In the genomic region with DNA sequence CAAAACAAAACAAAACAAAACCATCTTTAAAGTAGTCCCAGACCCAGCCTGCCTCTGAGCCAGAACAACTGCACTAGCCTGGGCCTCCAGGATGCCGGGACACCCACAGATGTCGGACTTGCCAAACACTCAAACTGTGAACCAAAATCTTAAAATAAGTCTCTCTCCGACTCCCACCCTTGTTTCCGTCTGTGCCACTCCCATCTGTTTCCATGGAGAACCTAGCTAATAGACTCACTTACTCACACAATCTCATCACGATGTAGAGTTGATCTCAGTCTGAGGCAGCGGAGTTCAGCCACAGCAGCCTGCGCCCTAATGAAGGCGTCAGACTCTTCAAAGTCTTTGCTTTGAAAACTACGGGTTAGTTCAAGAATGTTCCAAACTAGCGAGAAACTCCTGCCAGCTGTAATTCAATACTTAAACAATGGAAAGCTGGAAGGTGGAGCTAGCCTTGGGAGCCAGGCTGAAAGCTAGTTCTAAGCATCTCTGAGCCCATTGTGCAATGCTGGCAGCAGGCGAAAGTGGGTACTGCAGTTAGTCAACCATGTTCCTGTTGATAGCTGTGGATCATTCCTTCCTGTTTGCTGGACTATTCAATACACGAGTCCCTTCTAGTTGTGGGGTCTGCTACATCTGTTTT, we compare ENCODE assay signal across 14 mouse cellular contexts.
DNase-seq lines count a peak whose midpoint lies in the region; ATAC-seq and TF ChIP-seq lines count a peak whose summit lies in the region.
"Had no signal": no experiment of that assay in that cellular context is flagged by ENCODE, and none has a peak within 500 bp of the region (broad histone marks: within the 10 kb centered on the region; RNA-seq: fewer than 3 reads in every experiment).

No protein-coding gene starts in this region.

- H3K27ac ChIP-seq in lung, postnatal 0 days (ENCODE audit: low read length): no peak overlapping the region
- no peak overlapping the region for H3K27ac ChIP-seq in intestine, embryonic 16.5 days (ENCODE audit: low read length)
- H3K27ac ChIP-seq: liver, embryonic 15.5 days had no signal

- H3K4me1 ChIP-seq in lung, postnatal 0 days (ENCODE audit: insufficient read depth, low read depth, low read length): no peaks in the 10 kb centered on the region
- no peaks in the 10 kb centered on the region for H3K4me1 ChIP-seq in intestine, embryonic 16.5 days (ENCODE audit: control insufficient read depth, insufficient read depth, low read length)
- H3K4me1 ChIP-seq: liver, embryonic 15.5 days had no signal

- no peak overlapping the region for H3K4me2 ChIP-seq in lung, postnatal 0 days (replicated peaks; ENCODE audit: low read depth, low read length)
- H3K4me2 ChIP-seq in intestine, embryonic 16.5 days (ENCODE audit: low read depth, low read length): no peak overlapping the region
- H3K4me2 ChIP-seq: liver, embryonic 15.5 days had no signal

- no peak overlapping the region for H3K4me3 ChIP-seq in lung, postnatal 0 days (ENCODE audit: low read depth, low read length)
- H3K4me3 ChIP-seq in intestine, embryonic 16.5 days (ENCODE audit: low read length): no peak overlapping the region
- H3K4me3 ChIP-seq: liver, embryonic 15.5 days had no signal

- TF ChIP-seq CTCF in lung, postnatal 0 days (IDR thresholded peaks at IDR 0.05): peak; percentile 25; the same call in 1 of the 2 replicates

- no peaks in the 10 kb centered on the region for H3K27me3 ChIP-seq in lung, postnatal 0 days (replicated peaks; ENCODE audit: insufficient read depth, low read length)
- no peaks in the 10 kb centered on the region for H3K27me3 ChIP-seq in intestine, embryonic 16.5 days (replicated peaks; ENCODE audit: control insufficient read depth, insufficient read depth, low read length)
- H3K27me3 ChIP-seq: liver, embryonic 15.5 days had no signal

- no peak for ATAC-seq in lung, postnatal 0 days
- ATAC-seq in intestine, embryonic 16.5 days: no peak

- no peak for TF ChIP-seq EP300 in lung, postnatal 0 days (IDR thresholded peaks at IDR 0.05)

- no peak overlapping the region for H3K9ac ChIP-seq in lung, postnatal 0 days (replicated peaks; ENCODE audit: low read depth)
- no peak overlapping the region for H3K9ac ChIP-seq in intestine, embryonic 16.5 days (ENCODE audit: low read depth, low read length)
- H3K9ac ChIP-seq: liver, embryonic 15.5 days had no signal

- 58% methylated on average over 12 of the region's 12 CpGs for WGBS in lung, postnatal 0 days
- 74% methylated on average over 12 of the region's 12 CpGs for WGBS in intestine, embryonic 16.5 days

- no peaks in the 10 kb centered on the region for H3K9me3 ChIP-seq in lung, postnatal 0 days (ENCODE audit: low read length)
- no peaks in the 10 kb centered on the region for H3K9me3 ChIP-seq in intestine, embryonic 16.5 days (ENCODE audit: control insufficient read depth, low read length)
- H3K9me3 ChIP-seq: G1E; liver, embryonic 15.5 days had no signal

- DNase-seq in lung, postnatal 0 days (ENCODE audit: low spot score): peak; percentile 11
- DNase-seq in lung, postnatal 14 days: no peak
- DNase-seq in brain, adult 2 months (ENCODE audit: low read depth, low spot score): peak; percentile 88
- peak; percentile 68 to 72 for DNase-seq in frontal cortex, adult 2 months (ENCODE audit: extremely low spot score in 1 of 2, low spot score in 1 of 2)
- DNase-seq in right cerebral cortex, postnatal 10 days (ENCODE audit: low spot score in 2 of 2): peak; percentile 25 to 50
- DNase-seq in adrenal gland, postnatal 14 days: no peak
- no peak for DNase-seq in urinary bladder, postnatal 14 days (ENCODE audit: low spot score)
- DNase-seq: gastrocnemius, postnatal 25 days; heart, postnatal 4 days; kidney, postnatal 14 days; thymus, postnatal 4 days had no signal

- no peaks in the 10 kb centered on the region for H3K36me3 ChIP-seq in lung, postnatal 0 days (ENCODE audit: insufficient read depth, low read length)
- H3K36me3 ChIP-seq in intestine, embryonic 16.5 days (ENCODE audit: control insufficient read depth, insufficient read depth, low read length): no peaks in the 10 kb centered on the region
- H3K36me3 ChIP-seq: G1E; liver, embryonic 15.5 days had no signal

Comparison
In these comparisons a context has a peak if more than half of its experiments do, and no peak if none do; other contexts are left out.
1. DNase-seq: peak in lung, postnatal 0 days (single experiment), brain, adult 2 months (single experiment), frontal cortex, adult 2 months (2 of 2) and right cerebral cortex, postnatal 10 days (2 of 2); none in lung, postnatal 14 days (single experiment), adrenal gland, postnatal 14 days (single experiment) and urinary bladder, postnatal 14 days (single experiment).